Mouse (Mus musculus) liver, embryonic 16.5 days (tissue): ENCODE data around the gene Tgfbr3. TPM values are rescaled to one million over a fixed set of nuclear protein-coding genes. Genes with fewer than 3 reads are reported as not detected.

Source experiments
- ATAC-seq: fragments of 200-750 bp; cut with Nextera tagmentation; 2 replicates; pipeline ENCODE4 v1.8.0; 2017; ENCODE audit warnings: low read depth, mild to moderate bottlenecking, moderate number of reproducible peaks, moderate library complexity
- H3K27ac ChIP-seq: fragments of 300-500 bp; sonication (generic); 2 replicates; pipeline ENCODE4 v1.5.1; 2014; ENCODE audit warnings: mild to moderate bottlenecking, low read length
- H3K27me3 ChIP-seq: fragments of 300-500 bp; sonication (generic); 2 replicates; pipeline ENCODE4 v1.6.1; 2014; ENCODE audit warnings: low read depth, low read length, mixed read lengths; ENCODE audit not compliant: control insufficient read depth, insufficient read depth
- H3K36me3 ChIP-seq: fragments of 300-500 bp; sonication (generic); 2 replicates; pipeline ENCODE4 v1.6.1; 2014; ENCODE audit warnings: mild to moderate bottlenecking; ENCODE audit not compliant: control insufficient read depth, insufficient read depth
- H3K4me1 ChIP-seq: fragments of 300-500 bp; sonication (generic); 2 replicates; pipeline ENCODE4 v1.6.1; 2014; ENCODE audit warnings: low read depth, low read length, mixed read lengths; ENCODE audit not compliant: control insufficient read depth
- H3K4me2 ChIP-seq: fragments of 300-500 bp; sonication (generic); 2 replicates; pipeline ENCODE4 v1.6.1; 2014; ENCODE audit warnings: low read depth, low read length, mixed read lengths
- H3K4me3 ChIP-seq: fragments of 300-500 bp; sonication (generic); 2 replicates; pipeline ENCODE4 v1.5.1; 2014; ENCODE audit warnings: low read depth, mild to moderate bottlenecking, low read length
- H3K9ac ChIP-seq: fragments of 300-500 bp; sonication (generic); 2 replicates; pipeline ENCODE4 v1.6.1; 2014; ENCODE audit warnings: low read depth, low read length
- H3K9me3 ChIP-seq: fragments of 300-500 bp; sonication (generic); replicated peaks from 2 replicates; pipeline ENCODE4 v1.6.1; 2016; ENCODE audit warnings: low read length; ENCODE audit not compliant: control insufficient read depth
- WGBS: fragments of 180-500 bp; shearing (Covaris S2); extraction: QIAGEN DNeasy Blood & Tissue Kit; methylation state at CpG from one replicate; pipeline ENCODE4 v1.1.7; 2014; ENCODE audit not compliant: insufficient replicate concordance; 5-methylcytosine and 5-hydroxymethylcytosine counted together
- polyA plus RNA-seq: library from polyadenylated mRNA; unstranded; fragments of >200 nt; fragmentation: Nextera tagmentation; extraction: Ambion mirVana; gene quantifications from 2 replicates; pipeline ENCODE4 v1.2.1, GENCODE M21; 2015

Tgfbr3 gene
- polyA plus RNA-seq, 1 experiment from 2014 or later, result 6.8 TPM

GRCm38 (mm10) chr5:107147951-107148766 lies 141.3 kb downstream of the Tgfbr3 start:
- Histone ChIP-seq H3K27ac (no peak overlapping the region), H3K4me3 (no peak overlapping the region), H3K9ac (no peak overlapping the region), H3K27me3 (no peaks in the 10 kb centered on the region), H3K4me1 (peaks cover 16% of the 10 kb centered on the region), H3K9me3 (no peaks in the 10 kb centered on the region), H3K36me3 (no peaks in the 10 kb centered on the region), H3K4me2 (no peak overlapping the region)
- 68% methylated on average over 13 of the region's 13 CpGs for WGBS
- no peak for ATAC-seq

GRCm38 (mm10) chr5:107147413-107147812 lies 142.0 kb downstream of the Tgfbr3 start:
- H3K36me3 ChIP-seq, result no peaks in the 10 kb centered on the region
- ATAC-seq, result no peak
- no peak overlapping the region for H3K4me2 ChIP-seq
- H3K9me3 ChIP-seq, result no peaks in the 10 kb centered on the region
- no peak overlapping the region for H3K27ac ChIP-seq
- no peak overlapping the region for H3K9ac ChIP-seq
- H3K27me3 ChIP-seq, result no peaks in the 10 kb centered on the region
- H3K4me1 ChIP-seq, result peaks cover 17% of the 10 kb centered on the region
- no peak overlapping the region for H3K4me3 ChIP-seq

GRCm38 (mm10) chr5:107146111-107146616 lies 143.3 kb downstream of the Tgfbr3 start:
- no peak for ATAC-seq
- no peak overlapping the region for H3K4me2 ChIP-seq
- no peaks in the 10 kb centered on the region for H3K9me3 ChIP-seq
- no peak overlapping the region for H3K4me3 ChIP-seq
- H3K4me1 ChIP-seq, result peaks cover 29% of the 10 kb centered on the region
- WGBS, result 65% methylated on average over 11 of the region's 11 CpGs
- no peak overlapping the region for H3K27ac ChIP-seq
- H3K36me3 ChIP-seq, result no peaks in the 10 kb centered on the region
- H3K9ac ChIP-seq, result no peak overlapping the region
- no peaks in the 10 kb centered on the region for H3K27me3 ChIP-seq

GRCm38 (mm10) chr5:107145125-107145524 lies 144.3 kb downstream of the Tgfbr3 start:
- Histone ChIP-seq H3K9me3 (no peaks in the 10 kb centered on the region), H3K27me3 (no peaks in the 10 kb centered on the region), H3K27ac (no peak overlapping the region), H3K9ac (no peak overlapping the region), H3K4me2 (no peak overlapping the region), H3K36me3 (no peaks in the 10 kb centered on the region), H3K4me1 (peaks cover 31% of the 10 kb centered on the region), H3K4me3 (no peak overlapping the region)
- 33% methylated on average over 4 of the region's 4 CpGs for WGBS
- peak; percentile 33; the same call in 1 of the 2 replicates for ATAC-seq

- no peak overlapping the region for H3K9ac ChIP-seq
- H3K4me2 ChIP-seq, result no peak overlapping the region
- WGBS, result 68% methylated on average over 9 of the region's 9 CpGs
- no peaks in the 10 kb centered on the region for H3K9me3 ChIP-seq
- H3K27ac ChIP-seq, result no peak overlapping the region
- no peak for ATAC-seq
- no peaks in the 10 kb centered on the region for H3K36me3 ChIP-seq
- H3K4me3 ChIP-seq, result no peak overlapping the region
- no peaks in the 10 kb centered on the region for H3K27me3 ChIP-seq
- peaks cover 31% of the 10 kb centered on the region for H3K4me1 ChIP-seq
Observed at GRCm38 (mm10) chr5:107144263-107144843, 145.1 kb downstream of the Tgfbr3 start.

GRCm38 (mm10) chr5:107143406-107143805 lies 146.0 kb downstream of the Tgfbr3 start:
- Histone ChIP-seq H3K27me3 (no peaks in the 10 kb centered on the region), H3K36me3 (no peaks in the 10 kb centered on the region), H3K4me1 (peaks cover 31% of the 10 kb centered on the region), H3K9ac (no peak overlapping the region), H3K27ac (no peak overlapping the region), H3K4me3 (no peak overlapping the region), H3K4me2 (no peak overlapping the region), H3K9me3 (no peaks in the 10 kb centered on the region)
- ATAC-seq, result no peak
- WGBS, result 72% methylated on average over 5 of the region's 5 CpGs

- H3K27ac ChIP-seq, result peak overlapping the region; percentile 50; the same call in 1 of the 2 replicates
- WGBS, result 25% methylated on average over 5 of the region's 5 CpGs
- H3K4me1 ChIP-seq, result peaks cover 31% of the 10 kb centered on the region
- H3K27me3 ChIP-seq, result no peaks in the 10 kb centered on the region
- peak overlapping the region; percentile 12 for H3K9ac ChIP-seq
- ATAC-seq, result peak; percentile 86
- no peak overlapping the region for H3K4me3 ChIP-seq
- no peaks in the 10 kb centered on the region for H3K9me3 ChIP-seq
- H3K4me2 ChIP-seq, result peak overlapping the region; percentile 42
- H3K36me3 ChIP-seq, result no peaks in the 10 kb centered on the region
Observed at GRCm38 (mm10) chr5:107142791-107143190, 146.6 kb downstream of the Tgfbr3 start.

- 61% methylated on average over 5 of the region's 5 CpGs for WGBS
- Histone ChIP-seq H3K36me3 (peaks cover 3% of the 10 kb centered on the region; the same call in 1 of the 2 replicates), H3K4me3 (no peak overlapping the region), H3K4me1 (peaks cover 31% of the 10 kb centered on the region), H3K9ac (no peak overlapping the region), H3K4me2 (no peak overlapping the region), H3K27me3 (no peaks in the 10 kb centered on the region), H3K27ac (no peak overlapping the region), H3K9me3 (no peaks in the 10 kb centered on the region)
- no peak for ATAC-seq
Observed at GRCm38 (mm10) chr5:107141375-107141774, 148.1 kb downstream of the Tgfbr3 start.
